Mouse (Mus musculus) thymus, adult 2 months (tissue): ENCODE data around the gene Map7.

Experiments used
- CTCF ChIP-seq: fragments of 200-500 bp; IDR thresholded peaks from 2 replicates; pipeline ENCODE4 v1.5.1; 2012; ENCODE audit warnings: mild to moderate bottlenecking, control low read depth, low read length, moderate library complexity, borderline replicate concordance; ENCODE audit not compliant: control insufficient read depth, poor library complexity, insufficient read depth; ENCODE audit errors: extremely low read depth
- POLR2A ChIP-seq: fragments of 200-500 bp; IDR thresholded peaks from 2 replicates; pipeline ENCODE4 v1.6.1; 2012; ENCODE audit warnings: mild to moderate bottlenecking, low read length, control low read depth, moderate library complexity; ENCODE audit not compliant: control insufficient read depth, poor library complexity, insufficient read depth; ENCODE audit errors: extremely low read depth

DNA sequence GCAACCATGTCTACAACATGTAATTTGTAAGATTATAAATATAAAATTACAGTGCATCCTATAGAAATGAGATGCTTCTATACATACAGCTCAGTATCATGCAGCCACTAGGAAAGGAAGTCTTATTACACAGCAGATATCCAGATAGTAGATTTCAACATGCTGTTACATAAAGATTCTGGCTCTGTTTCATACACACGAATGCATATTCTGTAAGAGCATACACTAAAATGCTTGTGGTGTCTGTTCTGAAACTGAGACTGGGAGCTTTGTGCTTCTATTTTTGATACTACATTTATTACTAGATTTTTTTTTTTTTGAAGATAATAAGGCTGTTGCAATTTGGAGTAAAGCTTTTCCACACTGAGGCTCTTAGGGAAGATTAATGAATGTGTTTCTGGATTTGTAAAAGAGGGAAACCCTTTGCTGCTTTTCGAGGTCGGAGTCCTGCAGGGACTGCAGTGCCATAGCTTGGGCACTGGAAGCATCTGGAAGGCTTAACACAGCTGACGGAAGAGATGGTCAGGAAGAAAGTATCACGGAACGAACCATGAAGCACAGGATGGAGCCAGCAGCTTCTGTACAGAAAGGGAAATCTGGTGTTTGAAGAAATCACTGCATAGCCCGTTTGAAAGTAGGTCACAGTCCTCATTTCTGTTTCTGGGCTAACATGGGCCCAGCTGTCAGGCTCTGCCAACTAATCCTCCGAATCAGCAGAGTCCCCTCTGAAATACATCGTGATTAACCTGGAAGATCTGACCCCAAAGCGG, 50.9 kb downstream of the Map7 start:
- TF ChIP-seq POLR2A (no peak), CTCF (no peak)
